Mouse (Mus musculus) MEL (cell line): ENCODE measurements around the gene Gm13757. TPM values are rescaled to one million over a fixed set of nuclear protein-coding genes. Genes with fewer than 3 reads are reported as not detected.

Source experiments
- DNase-seq: peaks from one replicate; pipeline ENCODE4 v3.0.0; 2011; ENCODE audit warnings: low read depth, low spot score
- H3K27ac ChIP-seq: 2 replicates; pipeline ENCODE4 v1.5.1; 2012; ENCODE audit warnings: low read depth, mild to moderate bottlenecking, control low read depth, low read length, moderate library complexity; ENCODE audit not compliant: control insufficient read depth
- H3K27me3 ChIP-seq, 2 experiments: fragments of 150-350 bp in 1 of 2; sonication (generic) in 1 of 2; 2 replicates each; pipeline ENCODE4 v1.6.1; 2012; ENCODE audit warnings: low read length in 2 of 2, mild to moderate bottlenecking in 2 of 2, improper control_type of control experiment in 1 of 2, moderate library complexity in 1 of 2; ENCODE audit not compliant: insufficient read depth in 2 of 2, control insufficient read depth in 1 of 2
- H3K36me3 ChIP-seq, 2 experiments: 2 replicates each; pipeline ENCODE4 v1.6.1; 2012 to 2014; ENCODE audit warnings: low read length in 2 of 2, improper control_type of control experiment in 1 of 2, inconsistent platforms in 1 of 2, mild to moderate bottlenecking in 1 of 2; ENCODE audit not compliant: insufficient read depth in 2 of 2, control insufficient read depth in 1 of 2
- H3K4me1 ChIP-seq, 2 experiments: fragments of 150-350 bp in 1 of 2; sonication (generic) in 1 of 2; 2 replicates each; pipeline ENCODE4 v1.6.1; 2012; ENCODE audit warnings: low read length in 2 of 2, improper control_type of control experiment in 1 of 2, mild to moderate bottlenecking in 1 of 2; ENCODE audit not compliant: insufficient read depth in 2 of 2, control insufficient read depth in 1 of 2
- H3K4me3 ChIP-seq, 2 experiments: fragments of 150-350 bp in 1 of 2; sonication (generic) in 1 of 2; 2 replicates each; pipeline ENCODE4 v1.5.1; 2012; ENCODE audit warnings: low read depth in 2 of 2, low read length in 2 of 2, mild to moderate bottlenecking in 2 of 2, moderate library complexity in 2 of 2, control low read depth in 1 of 2, improper control_type of control experiment in 1 of 2; ENCODE audit not compliant: control insufficient read depth in 1 of 2, insufficient read depth in 1 of 2
- H3K79me2 ChIP-seq: 2 replicates; pipeline ENCODE4 v1.6.1; 2012; ENCODE audit warnings: mild to moderate bottlenecking, low read length, moderate library complexity; ENCODE audit not compliant: control insufficient read depth, poor library complexity, insufficient read depth
- H3K9ac ChIP-seq: 2 replicates; pipeline ENCODE4 v1.6.1; 2012; ENCODE audit warnings: low read depth, mild to moderate bottlenecking, control low read depth, low read length, moderate library complexity; ENCODE audit not compliant: control insufficient read depth, poor library complexity, severe bottlenecking
- H3K9me3 ChIP-seq: fragments of 150-350 bp; sonication (generic); replicated peaks from 2 replicates; pipeline ENCODE4 v1.6.1; 2012; ENCODE audit warnings: mild to moderate bottlenecking, low read length, improper control_type of control experiment, moderate library complexity; ENCODE audit not compliant: insufficient read depth
- BHLHE40 ChIP-seq: IDR thresholded peaks from 2 replicates; pipeline ENCODE4 v1.6.1; 2012; ENCODE audit warnings: low read depth, mild to moderate bottlenecking, inconsistent platforms, low read length, improper control_type of control experiment, borderline replicate concordance
- CHD1 ChIP-seq: IDR thresholded peaks from 2 replicates; pipeline ENCODE4 v1.6.1; 2012; ENCODE audit warnings: low read depth, mild to moderate bottlenecking, inconsistent platforms, low read length, improper control_type of control experiment
- CHD2 ChIP-seq: IDR thresholded peaks from 2 replicates; pipeline ENCODE4 v1.6.1; 2011; ENCODE audit warnings: low read length, improper control_type of control experiment
- CTCF ChIP-seq, 3 experiments: IDR thresholded peaks in 2 of 3; conservative IDR thresholded peaks in 1 of 3; 2 replicates each; pipeline ENCODE4 v1.5.1; 2011 to 2012; ENCODE audit warnings: low read length in 3 of 3, low read depth in 2 of 3, mild to moderate bottlenecking in 2 of 3, improper control_type of control experiment in 1 of 3, inconsistent platforms in 1 of 3, mixed read lengths in 1 of 3, moderate library complexity in 1 of 3; ENCODE audit not compliant: control insufficient read depth in 1 of 3, insufficient read depth in 1 of 3, poor library complexity in 1 of 3, severe bottlenecking in 1 of 3
- E2F4 ChIP-seq: IDR thresholded peaks from 2 replicates; pipeline ENCODE4 v1.6.1; 2011; ENCODE audit warnings: low read depth, low read length, improper control_type of control experiment, borderline replicate concordance
- ELF1 ChIP-seq: IDR thresholded peaks from 2 replicates; pipeline ENCODE4 v1.6.1; 2014; ENCODE audit warnings: low read depth, mild to moderate bottlenecking, inconsistent platforms, low read length, improper control_type of control experiment, moderate library complexity
- EP300 ChIP-seq, 2 experiments: IDR thresholded peaks; 2 replicates each; pipeline ENCODE4 v1.6.1; 2011; ENCODE audit warnings: improper control_type of control experiment in 2 of 2, low read length in 2 of 2, low read depth in 1 of 2, mild to moderate bottlenecking in 1 of 2
- ETS1 ChIP-seq: IDR thresholded peaks from 2 replicates; pipeline ENCODE4 v1.6.1; 2012; ENCODE audit warnings: low read depth, mild to moderate bottlenecking, inconsistent platforms, low read length, improper control_type of control experiment, moderate library complexity
- GABPA ChIP-seq: IDR thresholded peaks from 2 replicates; pipeline ENCODE4 v1.6.1; 2012; ENCODE audit warnings: low read depth, mild to moderate bottlenecking, inconsistent platforms, low read length, improper control_type of control experiment, moderate library complexity
- GATA1 ChIP-seq: IDR thresholded peaks from 2 replicates; pipeline ENCODE4 v1.6.1; 2011; ENCODE audit warnings: low read depth, low read length, improper control_type of control experiment
- JUND ChIP-seq: IDR thresholded peaks from 2 replicates; pipeline ENCODE4 v1.6.1; 2011; ENCODE audit warnings: low read depth, mild to moderate bottlenecking, improper control_type of control experiment, low read length
- MAZ ChIP-seq: IDR thresholded peaks from 2 replicates; pipeline ENCODE4 v1.6.1; 2012; ENCODE audit warnings: low read depth, mild to moderate bottlenecking, inconsistent platforms, low read length, improper control_type of control experiment
- MXI1 ChIP-seq: IDR thresholded peaks from 2 replicates; pipeline ENCODE4 v1.6.1; 2011; ENCODE audit warnings: mild to moderate bottlenecking, low read depth, low read length, improper control_type of control experiment
- MYB ChIP-seq: IDR thresholded peaks from 2 replicates; pipeline ENCODE4 v1.6.1; 2011; ENCODE audit warnings: mild to moderate bottlenecking, low read depth, low read length, improper control_type of control experiment
- MYC ChIP-seq: IDR thresholded peaks from 2 replicates; pipeline ENCODE4 v1.6.1; 2011; ENCODE audit warnings: low read depth, mild to moderate bottlenecking, low read length, improper control_type of control experiment, moderate library complexity
- NELFE ChIP-seq: IDR thresholded peaks from 2 replicates; pipeline ENCODE4 v1.6.1; 2011; ENCODE audit warnings: low read depth, low read length, improper control_type of control experiment
- NRF1 ChIP-seq: IDR thresholded peaks from 2 replicates; pipeline ENCODE4 v1.6.1; 2014; ENCODE audit warnings: low read depth, mild to moderate bottlenecking, inconsistent platforms, low read length, improper control_type of control experiment, moderate library complexity; ENCODE audit not compliant: poor library complexity, insufficient read depth, severe bottlenecking
- POLR2AphosphoS2 ChIP-seq: IDR thresholded peaks from 2 replicates; pipeline ENCODE4 v1.6.1; 2011; ENCODE audit warnings: low read length, improper control_type of control experiment
- RCOR1 ChIP-seq: IDR thresholded peaks from 2 replicates; pipeline ENCODE4 v1.6.1; 2012; ENCODE audit warnings: low read depth, mild to moderate bottlenecking, inconsistent platforms, low read length, improper control_type of control experiment
- SIN3A ChIP-seq: IDR thresholded peaks from 2 replicates; pipeline ENCODE4 v1.6.1; 2012; ENCODE audit warnings: low read length, improper control_type of control experiment, inconsistent platforms
- SMC3 ChIP-seq: IDR thresholded peaks from 2 replicates; pipeline ENCODE4 v1.6.1; 2011; ENCODE audit warnings: low read depth, low read length, improper control_type of control experiment
- TAL1 ChIP-seq: IDR thresholded peaks from 2 replicates; pipeline ENCODE4 v1.6.1; 2012; ENCODE audit warnings: mild to moderate bottlenecking, inconsistent platforms, low read length, moderate library complexity, mixed read lengths
- TBP ChIP-seq: IDR thresholded peaks from 2 replicates; pipeline ENCODE4 v1.8.0; 2011; ENCODE audit warnings: low read depth, low read length, improper control_type of control experiment
- TCF12 ChIP-seq: IDR thresholded peaks from 2 replicates; pipeline ENCODE4 v1.6.1; 2014; ENCODE audit warnings: low read depth, mild to moderate bottlenecking, inconsistent platforms, low read length, improper control_type of control experiment, moderate library complexity
- UBTF ChIP-seq: IDR thresholded peaks from 2 replicates; pipeline ENCODE4 v1.6.1; 2012; ENCODE audit warnings: low read depth, mild to moderate bottlenecking, inconsistent platforms, low read length, improper control_type of control experiment, moderate library complexity, borderline replicate concordance; ENCODE audit not compliant: insufficient read depth
- ZC3H11A ChIP-seq: IDR thresholded peaks from 2 replicates; pipeline ENCODE4 v1.6.1; 2012; ENCODE audit warnings: low read depth, mild to moderate bottlenecking, inconsistent platforms, low read length, improper control_type of control experiment
- ZNF384 ChIP-seq: IDR thresholded peaks from 2 replicates; pipeline ENCODE4 v1.6.1; 2012; ENCODE audit warnings: low read depth, mild to moderate bottlenecking, inconsistent platforms, low read length, improper control_type of control experiment
- polyA plus RNA-seq, 2 experiments: library from polyadenylated mRNA; stranded (reverse) in 1 of 2; unstranded in 1 of 2; fragments of >175 nt in 1 of 2; fragments of >200 nt in 1 of 2; gene quantifications; 2 replicates each; pipeline versions ENCODE4 v1.2.1 to v1.2.4; 2012; ENCODE audit warnings: low replicate concordance in 2 of 2, low read depth in 1 of 2; ENCODE audit not compliant: insufficient read length in 2 of 2, insufficient read depth in 1 of 2, missing spikeins in 1 of 2
- total RNA-seq: library from RNA; depleted of rRNA; stranded (reverse); fragments of 300-350 nt; gene quantifications from 2 replicates; pipeline ENCODE4 v1.2.3, GENCODE M21; 2012; rRNA removed

Gene Gm13757
- total RNA-seq (not detected in 2 replicates), polyA plus RNA-seq (not detected)

DNA sequence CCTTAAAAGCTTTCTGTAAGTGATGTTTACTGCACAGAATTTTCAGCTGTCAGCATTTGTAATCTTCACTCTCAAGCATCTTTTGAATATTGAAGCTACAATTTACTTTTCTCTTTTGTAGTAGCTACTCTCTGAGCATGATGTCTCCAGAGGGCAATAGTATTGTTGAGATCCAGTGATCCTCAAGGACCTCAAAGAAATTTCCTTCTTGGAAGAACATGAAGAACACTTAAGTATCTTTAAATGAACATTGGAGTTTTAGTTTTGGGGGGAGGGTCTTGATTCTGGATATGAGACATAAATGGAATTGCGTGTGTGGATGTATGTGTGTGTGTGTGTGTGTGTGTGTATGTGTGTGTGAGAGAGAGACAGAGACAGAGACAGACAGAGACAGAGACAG, at the start of gene Gm13757:
Gene Gm13757 (minus strand): TSS at position 101 of the 400 bp plus-strand sequence.
- H3K9ac ChIP-seq: no peak within 1 kb of the TSS
- H3K79me2 ChIP-seq: no peaks in the 10 kb centered on the region
- no peak within 1 kb of the TSS for H3K4me3 ChIP-seq
- no peak within 1 kb of the TSS for H3K27ac ChIP-seq
- no peak for TF ChIP-seq TAL1
- DNase-seq: no peak
- no peaks in the 10 kb centered on the region for H3K36me3 ChIP-seq
- no peaks in the 10 kb centered on the region for H3K9me3 ChIP-seq
- H3K4me1 ChIP-seq: no peaks in the 10 kb centered on the region
- H3K27me3 ChIP-seq: no peaks in the 10 kb centered on the region

DNA sequence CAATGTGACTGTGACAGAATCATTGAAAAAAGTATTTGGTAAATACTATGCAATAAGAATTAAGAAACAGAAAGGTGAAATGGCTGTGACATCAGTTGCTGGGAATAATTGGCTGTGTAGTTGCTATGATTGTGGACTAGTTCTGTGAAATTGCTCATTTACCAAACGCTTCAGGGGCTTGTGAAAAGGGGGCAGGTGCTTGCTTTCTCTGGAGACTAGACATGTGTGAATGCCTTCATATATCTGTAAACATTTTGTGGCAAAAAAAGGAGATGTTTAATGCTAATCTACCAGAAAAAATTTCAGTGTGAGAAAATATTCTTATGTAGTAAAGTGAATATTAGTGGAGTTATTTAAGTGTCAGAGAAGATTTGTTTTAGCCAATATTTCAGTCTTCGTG, 44.1 kb upstream of the Gm13757 start, which contains the start of gene Olfr1185-ps1:
Gene Olfr1185-ps1 (plus strand): TSS at position 301 of the 400 bp plus-strand sequence.
- no peak within 1 kb of the TSS for H3K4me3 ChIP-seq
- no peak within 1 kb of the TSS for H3K9ac ChIP-seq
- no peaks in the 10 kb centered on the region for H3K36me3 ChIP-seq
- H3K27me3 ChIP-seq: no peaks in the 10 kb centered on the region
- H3K27ac ChIP-seq: no peak within 1 kb of the TSS
- TF ChIP-seq CHD1: no peak
- TF ChIP-seq E2F4: no peak
- no peak for TF ChIP-seq GATA1
- TF ChIP-seq BHLHE40: no peak
- TF ChIP-seq TCF12: no peak
- no peak for TF ChIP-seq SIN3A
- no peak for TF ChIP-seq SMC3
- no peak for TF ChIP-seq MXI1
- TF ChIP-seq ETS1: no peak
- TF ChIP-seq CHD2: no peak
- TF ChIP-seq, all 39 proteins: peak for 0
- no peak for DNase-seq
- no peaks in the 10 kb centered on the region for H3K9me3 ChIP-seq
- H3K79me2 ChIP-seq: no peaks in the 10 kb centered on the region
- H3K4me1 ChIP-seq: no peaks in the 10 kb centered on the region

- no peak for DNase-seq
- Histone ChIP-seq H3K4me1 (no peaks in the 10 kb centered on the region), H3K27me3 (no peaks in the 10 kb centered on the region), H3K9me3 (no peaks in the 10 kb centered on the region), H3K36me3 (no peaks in the 10 kb centered on the region), H3K9ac (no peak within 1 kb of the TSS), H3K27ac (no peak within 1 kb of the TSS), H3K79me2 (no peaks in the 10 kb centered on the region), H3K4me3 (no peak within 1 kb of the TSS)
- TF ChIP-seq CTCF (IDR thresholded peaks at IDR 0.05 in 2 of 3, conservative IDR thresholded peaks at IDR 0.05 in 1 of 3; ENCODE audit: control insufficient read depth in 1 of 3, insufficient read depth in 1 of 3, low read depth in 2 of 3, low read length in 3 of 3, poor library complexity in 1 of 3, severe bottlenecking in 1 of 3) (no peak), GABPA (no peak), JUND (no peak), MYB (no peak), MYC (no peak), TCF12 (no peak), E2F4 (no peak), UBTF (no peak), POLR2AphosphoS2 (no peak), ZC3H11A (no peak), RCOR1 (no peak), MAZ (no peak), ELF1 (no peak), CHD2 (no peak), GATA1 (no peak), NELFE (no peak), ZNF384 (no peak), NRF1 (no peak), EP300 (IDR thresholded peaks at IDR 0.05; ENCODE audit: low read depth in 1 of 2, low read length in 2 of 2) (no peak), TBP (no peak)
These were observed 34.4 kb upstream of the Gm13757 start, which contains the start of gene Olfr1184 for GRCm38 (mm10) chr2:88483298-88483697. Gene Olfr1184, plus strand, starts transcription at chr2:88483598.
